Mouse (Mus musculus) ES-E14 (cell line): ENCODE measurements around the gene Inhbc. TPM values are rescaled to one million over a fixed set of nuclear protein-coding genes. Genes with fewer than 3 reads are reported as not detected.

ENCODE experiments used
- DNase-seq: peaks from one replicate; pipeline ENCODE4 v3.0.0-alpha.2; 2013; ENCODE audit warnings: low read depth, low spot score
- H3K27ac ChIP-seq: 2 replicates; pipeline ENCODE4 v1.5.1; 2012; ENCODE audit warnings: low read depth, mild to moderate bottlenecking, low read length, moderate library complexity, mixed read lengths; ENCODE audit not compliant: poor library complexity, insufficient read depth, severe bottlenecking
- H3K36me3 ChIP-seq: 2 replicates; pipeline ENCODE4 v1.6.1; 2012; ENCODE audit warnings: mild to moderate bottlenecking, low read length, moderate library complexity, mixed read lengths; ENCODE audit not compliant: control insufficient read depth, poor library complexity, insufficient read depth, severe bottlenecking
- H3K4me1 ChIP-seq, 2 experiments: fragments of 150-350 bp in 1 of 2; sonication (generic) in 1 of 2; 2 replicates each; pipeline ENCODE4 v1.6.1; 2012; ENCODE audit warnings: low read length in 2 of 2, mild to moderate bottlenecking in 1 of 2, mixed read lengths in 1 of 2; ENCODE audit not compliant: control insufficient read depth in 2 of 2, insufficient read depth in 2 of 2, poor library complexity in 1 of 2
- H3K4me3 ChIP-seq, 2 experiments: fragments of 150-350 bp in 1 of 2; sonication (generic) in 1 of 2; 2 replicates each; pipeline ENCODE4 v1.5.1; 2012; ENCODE audit warnings: low read length in 2 of 2, low read depth in 1 of 2, mild to moderate bottlenecking in 1 of 2, mixed read lengths in 1 of 2; ENCODE audit not compliant: insufficient read depth in 1 of 2, poor library complexity in 1 of 2, severe bottlenecking in 1 of 2
- H3K9ac ChIP-seq: 2 replicates; pipeline ENCODE4 v1.6.1; 2012; ENCODE audit warnings: low read depth, mild to moderate bottlenecking, low read length, mixed read lengths; ENCODE audit not compliant: poor library complexity, insufficient read depth, severe bottlenecking
- H3K9me3 ChIP-seq: fragments of 150-350 bp; sonication (generic); 2 replicates; pipeline ENCODE4 v1.6.1; 2012; ENCODE audit warnings: low read depth, mild to moderate bottlenecking, low read length; ENCODE audit not compliant: control insufficient read depth, insufficient read depth
- CHD2 ChIP-seq: IDR thresholded peaks from 2 replicates; pipeline ENCODE4 v1.6.1; 2014; ENCODE audit warnings: mild to moderate bottlenecking, low read depth, low read length, inconsistent platforms
- HCFC1 ChIP-seq: IDR thresholded peaks from 2 replicates; pipeline ENCODE4 v1.6.1; 2012; ENCODE audit warnings: low read length, inconsistent platforms, borderline replicate concordance; ENCODE audit not compliant: insufficient read depth
- MAFK ChIP-seq: IDR thresholded peaks from 2 replicates; pipeline ENCODE4 v1.6.1; 2014; ENCODE audit warnings: mild to moderate bottlenecking, low read depth, low read length, inconsistent platforms; ENCODE audit not compliant: insufficient read depth
- ZC3H11A ChIP-seq: IDR thresholded peaks from 2 replicates; pipeline ENCODE4 v1.6.1; 2012; ENCODE audit warnings: low read depth, mild to moderate bottlenecking, inconsistent platforms, low read length, borderline replicate concordance
- ZNF384 ChIP-seq: IDR thresholded peaks from 2 replicates; pipeline ENCODE4 v1.6.1; 2012; ENCODE audit warnings: low read depth, low read length, inconsistent platforms
- in situ Hi-C, 2 experiments: fragments of 600-800 bp; cut with MboI; formaldehyde crosslinking; loops; one replicate each; pipeline ENCODE4 v1.15.1; 2025; ENCODE audit warnings: low sequenced_read_pairs in 2 of 2, inconsistent platforms in 1 of 2; ENCODE audit not compliant: unreplicated experiment in 2 of 2
- total RNA-seq: library from RNA; depleted of rRNA; stranded (reverse); fragments of 300-350 nt; gene quantifications from 2 replicates; pipeline ENCODE4 v1.2.3, GENCODE M21; 2012

The Inhbc gene
- total RNA-seq, 1 experiment: 0.36 TPM

DNA sequence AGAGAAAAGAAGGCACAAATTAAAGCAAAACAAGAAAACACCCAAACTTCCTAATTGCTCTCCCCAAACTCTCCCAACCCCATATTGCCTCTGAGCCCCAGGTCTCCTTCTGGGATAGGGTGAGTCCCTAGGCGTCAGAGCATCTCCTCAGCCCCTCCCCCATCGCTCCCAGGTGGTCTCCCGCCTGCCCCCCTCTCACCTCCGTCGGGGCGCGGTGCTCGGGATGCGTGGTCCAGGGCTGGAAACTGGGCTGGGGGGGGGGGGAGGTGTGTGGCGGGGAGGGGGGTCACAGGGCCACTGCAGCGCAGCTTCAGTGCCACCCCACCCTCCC is 28.9 kb downstream of the Inhbc start:
- H3K27ac ChIP-seq: peak overlapping the region; percentile 83; the same call in 1 of the 2 replicates
- no peak for TF ChIP-seq MAFK
- no peak for DNase-seq
- H3K9ac ChIP-seq: peak overlapping the region; percentile 71; the same call in 1 of the 2 replicates
- H3K4me1 ChIP-seq: peaks cover 11 to 18% of the 10 kb centered on the region in 2 experiments
- peaks cover 9% of the 10 kb centered on the region for H3K36me3 ChIP-seq
- H3K4me3 ChIP-seq: peak overlapping the region; percentile 71 to 89
- H3K9me3 ChIP-seq: no peaks in the 10 kb centered on the region
- in situ Hi-C loops: no loop called here

DNA sequence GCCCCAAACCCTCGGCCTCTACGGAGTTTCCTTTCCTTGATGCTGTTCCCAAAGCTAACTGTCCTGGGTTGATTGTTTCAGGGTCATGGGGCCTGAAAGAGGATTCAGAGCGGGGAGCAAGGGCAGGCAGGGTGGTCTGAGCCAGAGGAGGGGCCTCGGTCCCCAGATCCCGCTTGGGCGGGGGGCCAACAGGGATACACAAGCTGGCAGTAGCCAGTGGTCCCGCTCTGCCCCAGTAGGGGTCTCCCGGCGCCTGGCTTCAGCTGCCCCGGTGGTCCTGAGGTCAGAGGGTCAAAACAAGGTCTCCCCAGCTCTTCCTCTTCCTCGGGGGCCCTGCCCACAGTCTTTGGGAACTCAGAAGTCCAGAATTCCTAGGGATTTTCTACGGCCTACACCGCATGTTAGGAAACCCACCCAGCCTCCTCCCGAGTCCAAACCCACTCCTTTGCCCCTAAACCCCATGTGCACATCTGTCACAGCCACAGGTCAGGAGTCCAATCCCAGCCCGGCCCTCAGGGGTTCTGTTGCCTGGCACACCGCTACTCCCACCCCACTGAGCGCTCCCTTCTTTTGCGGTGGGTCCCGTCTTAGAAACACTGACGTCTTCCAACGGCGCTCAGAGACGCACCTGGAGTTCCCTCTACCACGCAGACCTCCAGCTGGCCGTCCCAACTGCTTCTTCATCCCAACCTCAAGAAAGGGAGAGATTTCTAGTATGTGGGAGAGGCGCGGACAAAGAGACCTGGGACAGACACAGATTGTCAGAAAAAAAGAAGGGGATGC is 29.5 kb downstream of the Inhbc start:
- H3K4me3 ChIP-seq: peak overlapping the region; percentile 71 to 89
- in situ Hi-C loops: no loop called here
- TF ChIP-seq ZC3H11A (no peak), ZNF384 (no peak), MAFK (no peak), CHD2 (no peak), HCFC1 (no peak)

DNA sequence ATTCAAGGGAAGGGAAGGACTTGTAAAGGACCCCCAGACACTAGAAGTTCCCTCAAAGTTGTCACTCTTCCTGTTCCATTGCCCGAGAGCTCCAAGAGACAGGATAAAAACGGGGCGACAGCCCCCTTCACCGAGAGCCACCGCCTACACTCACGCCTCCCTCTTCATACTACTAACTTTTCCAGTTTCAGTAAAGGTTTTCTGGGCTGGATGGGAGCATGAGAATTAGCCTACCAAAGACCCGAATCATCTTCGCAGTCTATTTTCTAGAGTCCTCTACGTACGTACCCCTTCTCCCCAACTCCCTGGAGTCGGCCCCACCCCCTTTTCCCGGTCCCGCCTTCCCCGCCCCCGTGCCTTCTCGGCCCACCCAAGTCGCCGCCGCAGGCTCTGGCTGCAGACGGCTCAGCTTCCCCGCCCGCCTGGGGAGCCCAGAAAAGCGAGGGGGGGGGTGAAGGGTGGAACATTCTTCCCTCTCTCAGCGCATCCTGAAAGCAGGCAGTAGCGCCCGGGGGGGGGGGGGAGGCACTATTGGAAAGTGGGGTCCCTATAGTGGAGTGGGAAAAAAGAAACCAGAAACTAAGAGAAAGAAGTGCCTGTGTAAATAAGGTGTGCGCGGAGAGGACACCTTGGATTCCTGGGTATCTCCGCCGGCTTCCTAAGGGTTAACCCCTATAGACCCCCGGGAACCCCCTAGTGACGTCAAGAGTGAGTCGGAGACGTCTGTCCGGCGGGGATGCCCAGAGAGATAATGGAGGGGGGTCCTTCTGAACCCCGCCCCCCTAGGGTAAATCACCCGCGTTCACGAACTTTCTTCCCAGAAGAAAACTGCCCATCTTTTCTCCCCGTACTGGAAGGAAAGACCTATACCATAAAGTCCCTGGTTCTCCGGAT is 30.3 kb downstream of the Inhbc start:
- Histone ChIP-seq H3K27ac (peak overlapping the region; percentile 95), H3K4me1 (peaks cover 13 to 22% of the 10 kb centered on the region in 2 experiments), H3K36me3 (peaks cover 11% of the 10 kb centered on the region), H3K9me3 (no peaks in the 10 kb centered on the region), H3K9ac (peak overlapping the region; percentile 83), H3K4me3 (peak overlapping the region; percentile 71 to 89)
- in situ Hi-C loops: no loop called here
- DNase-seq: no peak
- TF ChIP-seq ZC3H11A: no peak
- no peak; the same call in 1 of the 2 replicates for TF ChIP-seq HCFC1
- TF ChIP-seq CHD2: no peak
- no peak for TF ChIP-seq ZNF384
- no peak for TF ChIP-seq MAFK

More for the DNA sequence above, 29.5 kb downstream of the Inhbc start:
- Histone ChIP-seq H3K4me1 (peaks cover 13 to 22% of the 10 kb centered on the region in 2 experiments), H3K9ac (peak overlapping the region; percentile 66), H3K27ac (peak overlapping the region; percentile 83), H3K9me3 (no peaks in the 10 kb centered on the region), H3K36me3 (peaks cover 10% of the 10 kb centered on the region)
- no peak for DNase-seq

DNA sequence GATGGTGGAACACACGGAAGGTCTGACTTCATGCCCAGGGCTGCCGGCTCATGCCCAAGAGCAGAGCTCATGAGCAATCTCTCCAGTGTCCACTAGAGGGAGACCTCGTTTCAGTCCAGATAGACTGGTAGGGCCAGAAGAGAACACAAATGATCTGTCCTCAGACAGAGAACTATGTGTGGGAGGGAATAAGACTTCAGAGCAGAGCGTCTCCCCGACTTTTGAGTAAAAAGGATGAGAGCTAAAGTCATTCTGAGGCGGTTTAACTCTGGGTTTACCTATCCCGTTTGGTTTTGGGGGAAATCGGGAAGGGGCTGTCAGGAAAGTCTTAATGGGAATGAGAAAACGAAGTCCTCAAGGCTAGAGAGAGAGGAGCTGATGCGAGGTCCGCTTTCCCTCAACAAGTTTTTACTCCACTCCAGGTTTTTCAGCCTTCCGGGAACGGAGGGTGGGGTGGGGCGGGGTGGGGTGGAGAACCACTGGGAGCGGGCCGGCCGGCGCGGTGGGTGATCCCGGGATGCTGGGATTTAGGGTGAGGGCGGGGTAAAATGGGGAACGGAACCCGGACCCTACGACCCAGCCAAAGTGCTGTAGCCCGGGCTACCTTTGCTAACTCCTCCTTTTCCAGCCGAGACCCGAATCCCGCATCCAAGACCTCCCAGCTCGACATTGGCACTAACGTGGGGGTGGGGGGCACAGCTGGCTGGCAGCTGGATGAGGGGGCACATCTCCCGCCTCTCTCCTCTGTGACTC is 31.1 kb downstream of the Inhbc start:
- no peak for TF ChIP-seq ZNF384
- TF ChIP-seq ZC3H11A: 0 out of 2 replicates have a peak, but pooled peaks have one; percentile 7
- Histone ChIP-seq H3K27ac (peak overlapping the region; percentile 95), H3K36me3 (peaks cover 12% of the 10 kb centered on the region), H3K4me1 (peaks cover 13 to 24% of the 10 kb centered on the region in 2 experiments), H3K9ac (peak overlapping the region; percentile 83), H3K4me3 (peak overlapping the region; percentile 71 to 89), H3K9me3 (no peaks in the 10 kb centered on the region)
- DNase-seq: peak; percentile 93
- in situ Hi-C loops: no loop called here
